Mouse (Mus musculus) gastrocnemius, postnatal 10 days (tissue): ENCODE results near the gene 1700001P01Rik. TPM values are rescaled to one million over a fixed set of nuclear protein-coding genes. Genes with fewer than 3 reads are reported as not detected.
"Not testable (repeated sequence)": the region's sequence is repeated elsewhere in the genome, so short reads cannot be mapped to it uniquely, and the experiment has no call there.

Experiments used
- DNase-seq: peaks from one replicate; pipeline ENCODE4 v3.0.0; 2021; ENCODE audit warnings: mixed read lengths
- total RNA-seq, 2 experiments: library from RNA; stranded (reverse); gene quantifications; 2 replicates each; pipeline ENCODE4 v1.2.3; 2021

Gene 1700001P01Rik
- total RNA-seq, 2 experiments from 2014 or later: not detected

- no peak for DNase-seq
These were observed 17.4 kb upstream of the 1700001P01Rik start for GRCm38 (mm10) chr11:97793165-97793564.

- not testable (repeated sequence) for DNase-seq
These were observed 15.2 kb upstream of the 1700001P01Rik start for GRCm38 (mm10) chr11:97790778-97791438.

GRCm38 (mm10) chr11:97789727-97790126 lies 14.0 kb upstream of the 1700001P01Rik start:
- DNase-seq: no peak

DNA sequence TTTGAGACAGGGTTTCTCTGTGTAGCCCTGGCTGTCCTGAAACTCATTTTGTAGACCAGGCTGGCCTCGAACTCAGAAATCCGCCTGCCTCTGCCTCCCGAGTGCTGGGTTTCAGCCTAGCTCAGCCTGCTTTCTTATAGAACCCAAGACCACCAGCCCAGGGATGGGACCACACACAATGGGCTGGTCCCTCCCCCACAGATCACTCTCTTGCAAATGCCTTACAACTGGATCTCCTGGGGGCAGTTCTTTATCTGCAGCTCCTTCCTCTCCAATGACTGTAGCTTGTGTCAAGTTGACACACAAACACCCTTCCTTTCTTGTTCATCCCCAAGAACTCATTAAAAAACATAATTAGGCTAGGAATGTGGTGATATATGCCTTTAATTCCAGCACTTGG lies 12.2 kb upstream of the 1700001P01Rik start:
- DNase-seq: no peak

GRCm38 (mm10) chr11:97782564-97782895 lies 6.8 kb upstream of the 1700001P01Rik start:
- DNase-seq: no peak

DNA sequence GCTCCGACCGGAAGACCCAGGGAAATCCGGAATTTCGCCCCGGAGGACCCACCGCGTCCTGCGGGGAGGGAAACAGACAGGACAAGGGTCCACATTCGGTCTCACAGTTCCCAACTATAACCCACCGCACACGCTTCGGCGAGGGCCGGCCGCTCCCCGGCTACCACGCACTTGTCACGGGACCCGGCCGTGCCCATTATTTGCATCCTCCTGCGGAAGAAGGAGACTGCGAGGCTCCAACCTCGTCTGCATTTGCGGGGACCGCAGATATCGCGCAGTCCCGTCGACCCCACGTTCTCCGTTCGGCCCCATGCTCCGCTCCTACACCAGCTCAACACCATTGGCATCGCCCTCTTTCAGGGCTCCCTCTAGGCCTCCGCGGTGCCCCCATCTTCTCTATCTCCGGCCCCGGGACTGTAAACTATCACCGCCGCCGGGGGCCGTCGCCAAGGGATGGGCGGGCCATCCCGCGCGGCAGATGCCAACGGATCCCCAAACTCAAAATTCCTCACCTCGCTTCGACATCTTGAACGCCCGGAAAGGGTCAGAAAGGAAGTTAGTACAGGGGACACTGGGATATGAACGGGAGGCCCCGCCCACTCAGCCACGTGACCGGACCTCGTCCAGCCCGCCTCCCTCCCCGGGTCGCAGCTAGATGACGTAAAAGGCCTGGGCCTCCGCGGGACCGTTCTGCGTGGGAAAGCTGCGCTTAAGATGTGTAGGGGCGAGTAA lies 6.3 kb upstream of the 1700001P01Rik start, which contains the start of gene Rpl23:
TSS of gene Rpl23 (minus strand) at position 606 of the 732 bp plus-strand sequence.
- peak; percentile 100 for DNase-seq

DNA sequence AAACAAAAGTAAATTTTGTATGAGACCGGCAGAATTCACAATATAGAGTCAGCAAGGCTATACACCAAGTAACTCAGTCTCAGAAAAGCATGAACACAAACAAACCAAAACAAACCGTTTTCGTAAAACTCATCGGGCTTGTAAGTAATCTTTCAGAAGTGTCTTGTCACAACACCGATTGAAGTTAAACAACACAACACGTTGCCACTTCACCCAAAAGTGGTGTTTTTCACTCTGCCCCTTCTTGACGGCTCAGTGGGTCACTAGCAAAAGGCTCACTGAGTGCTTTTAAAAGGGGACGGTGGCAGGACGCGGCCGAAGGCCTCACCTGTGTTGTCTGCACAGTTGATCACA lies 5.7 kb upstream of the 1700001P01Rik start:
- no peak for DNase-seq

DNA sequence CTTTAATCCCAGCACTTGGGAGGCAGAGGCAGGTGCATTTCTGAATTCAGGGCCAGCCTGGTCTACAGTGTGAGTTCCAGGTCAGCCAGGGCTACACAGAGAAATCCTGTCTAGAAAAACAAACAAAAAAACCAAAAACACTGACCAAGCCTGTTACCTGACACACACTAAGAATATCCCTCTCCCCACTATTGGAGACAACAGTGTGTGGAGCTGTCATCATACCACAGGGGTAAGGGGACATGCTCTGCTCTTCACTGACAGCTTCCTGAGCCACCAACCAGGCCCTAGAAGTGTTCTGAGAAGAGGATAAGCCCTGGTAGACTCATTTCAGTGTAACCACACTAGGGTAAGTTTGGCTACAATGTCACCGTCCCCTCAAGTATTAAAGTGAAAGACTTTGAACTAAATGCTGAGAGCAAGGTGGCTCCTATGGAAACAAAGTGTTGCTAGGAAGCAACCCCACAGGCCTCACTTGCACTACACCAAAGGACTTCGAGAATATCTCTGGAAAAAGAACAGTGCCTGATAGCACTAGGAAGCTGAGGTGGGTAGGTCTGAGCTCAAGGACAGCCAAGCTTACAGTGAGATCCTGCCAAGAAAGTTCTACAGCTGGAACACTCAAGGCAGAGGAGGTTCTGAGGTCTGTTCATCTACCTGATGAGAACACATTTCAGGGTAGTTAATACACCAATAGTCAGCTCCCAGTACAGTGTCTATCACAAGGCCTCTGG lies 4.4 kb upstream of the 1700001P01Rik start:
- no peak for DNase-seq

DNA sequence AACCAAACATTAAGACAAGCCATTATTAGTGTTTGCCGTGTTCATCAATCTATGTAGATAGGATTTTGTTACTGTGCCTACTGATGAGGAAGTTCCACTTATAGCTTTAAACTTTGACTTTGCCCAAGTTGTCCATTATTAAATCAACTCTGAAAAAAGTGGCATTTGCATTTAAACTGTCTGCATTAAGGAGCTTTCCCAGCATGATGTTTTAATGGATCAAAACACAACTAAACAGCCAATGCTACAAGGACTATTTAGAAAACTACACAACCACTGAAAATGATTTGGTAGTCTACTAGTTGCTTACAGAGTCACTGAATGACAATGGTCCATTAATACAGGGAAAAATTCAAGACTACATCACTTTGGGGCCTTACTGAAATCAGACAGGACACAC lies 3.2 kb upstream of the 1700001P01Rik start:
- no peak for DNase-seq

- no peak for DNase-seq
These were observed 1.4 kb upstream of the 1700001P01Rik start for GRCm38 (mm10) chr11:97777129-97777529.

- no peak for DNase-seq
These were observed 895 bp upstream of the 1700001P01Rik start for GRCm38 (mm10) chr11:97776497-97777128.

GRCm38 (mm10) chr11:97775186-97775585 lies 532 bp downstream of the 1700001P01Rik start:
- no peak for DNase-seq

DNA sequence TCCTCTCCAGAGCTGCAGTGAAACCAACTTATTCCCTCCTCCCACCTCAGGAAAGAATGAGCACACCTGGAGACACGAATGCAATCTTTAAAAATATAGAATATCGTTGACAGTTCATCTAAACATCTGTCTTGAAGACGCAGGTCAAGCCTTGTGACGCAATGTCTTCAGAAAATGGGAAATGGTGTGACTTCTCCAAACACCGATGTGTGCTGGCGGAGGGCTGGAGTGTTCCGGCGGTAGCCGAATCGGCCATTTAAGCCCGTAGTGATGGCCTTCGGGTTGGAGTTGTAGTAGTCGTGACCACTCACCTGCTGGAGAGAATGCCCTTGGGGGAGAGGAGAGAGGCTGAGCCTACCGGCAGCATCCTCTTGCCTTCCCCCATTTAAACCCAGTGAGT lies 4.3 kb downstream of the 1700001P01Rik start:
- DNase-seq: no peak

DNA sequence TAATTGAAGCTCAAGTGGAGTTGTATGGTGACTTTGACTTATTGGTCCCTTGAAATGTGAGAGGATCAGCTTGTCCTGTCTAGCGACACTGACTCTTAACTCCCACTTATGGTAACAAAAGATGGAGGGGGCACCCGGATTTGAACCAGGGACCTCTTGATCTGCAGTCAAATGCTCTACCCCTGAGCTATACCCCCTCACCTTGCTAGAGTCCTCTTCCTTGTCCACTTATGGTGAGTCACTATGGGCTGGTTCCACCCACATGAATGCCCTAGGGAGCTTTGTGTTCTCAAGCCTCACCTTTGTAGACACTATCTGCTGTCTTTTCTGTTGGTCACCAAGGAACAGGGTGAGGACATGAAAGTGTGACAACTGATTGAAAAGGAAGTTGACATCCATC lies 6.0 kb downstream of the 1700001P01Rik start:
- DNase-seq: no peak

DNA sequence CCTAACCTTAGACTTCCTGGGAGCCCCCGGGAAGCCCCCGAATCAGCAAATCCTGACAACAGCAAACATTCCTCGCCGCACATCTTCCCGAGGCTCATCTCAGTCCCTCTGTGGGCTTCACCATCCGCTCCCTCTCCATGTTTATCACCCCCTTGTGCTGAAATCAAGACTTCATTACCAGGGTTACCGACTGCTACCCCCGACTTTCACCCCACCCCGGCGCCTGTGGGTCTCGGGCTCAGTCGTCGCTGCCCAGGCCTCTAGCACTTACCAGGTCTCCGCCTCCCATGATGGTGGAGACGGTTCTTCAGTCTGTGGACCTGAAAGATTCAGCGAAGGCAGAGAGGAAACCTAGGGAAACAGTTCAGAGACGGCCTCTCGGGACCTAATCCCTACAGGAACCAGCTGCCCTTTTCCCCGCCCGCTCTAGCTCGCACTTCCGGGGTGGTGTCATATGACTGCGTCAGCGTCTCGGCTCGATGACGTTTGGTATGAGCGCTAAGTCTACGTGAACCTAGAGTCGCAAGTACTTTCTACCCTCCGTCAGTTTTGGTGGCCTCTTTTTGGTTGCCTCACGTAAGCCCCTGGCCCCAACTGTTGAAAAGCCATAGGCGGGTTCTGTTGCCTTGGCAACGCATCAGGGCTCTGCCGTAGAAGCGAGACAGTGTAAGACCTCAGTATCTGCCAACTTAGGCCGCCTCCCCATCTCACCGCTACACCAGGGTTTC lies 9.4 kb downstream of the 1700001P01Rik start, which contains the start of gene Cwc25:
TSS of gene Cwc25 (minus strand) at position 403 of the 728 bp plus-strand sequence.
- DNase-seq: peak; percentile 91

DNA sequence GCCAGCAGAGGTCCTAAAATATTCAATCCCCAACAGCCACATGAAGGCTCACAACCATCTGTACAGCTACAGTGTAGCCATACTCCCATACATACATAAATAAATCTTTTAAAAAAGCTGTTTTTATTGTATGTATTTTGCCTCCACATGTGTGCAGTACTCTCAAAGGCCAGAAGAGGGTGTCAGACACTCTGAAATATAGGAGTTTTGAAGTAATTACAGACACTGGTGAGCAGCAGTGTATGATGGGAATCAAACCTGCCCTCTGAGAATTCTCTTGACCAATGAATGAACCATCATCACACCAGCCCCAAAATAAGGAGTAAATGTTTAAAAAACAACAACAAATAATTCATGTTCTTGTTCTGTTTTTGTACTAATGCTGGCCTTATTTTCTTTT lies 14.1 kb downstream of the 1700001P01Rik start:
- no peak for DNase-seq

GRCm38 (mm10) chr11:97758942-97759341 lies 16.8 kb downstream of the 1700001P01Rik start:
- no peak for DNase-seq

DNA sequence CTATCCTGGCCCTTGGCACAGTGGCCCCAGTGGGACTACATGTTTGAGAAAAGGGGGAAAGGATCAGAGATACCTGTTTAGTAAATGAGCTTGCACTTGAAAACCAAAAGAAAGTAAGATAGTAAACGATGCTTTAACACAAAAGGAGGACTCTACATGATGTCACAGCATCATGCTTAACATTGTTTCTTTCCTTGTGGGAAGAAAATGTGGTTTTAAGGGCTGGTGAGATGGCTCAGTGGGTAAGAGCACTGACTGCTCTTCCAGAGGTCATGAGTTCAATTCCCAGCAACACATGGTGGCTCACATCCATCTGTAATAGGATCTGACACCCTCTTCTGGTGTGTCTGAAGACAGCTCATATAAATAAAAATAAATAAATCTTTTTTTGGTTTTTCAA lies 17.6 kb downstream of the 1700001P01Rik start:
- no peak for DNase-seq

- no peak for DNase-seq
These were observed 22.4 kb downstream of the 1700001P01Rik start for GRCm38 (mm10) chr11:97753277-97753676.

GRCm38 (mm10) chr11:97748496-97748895 lies 27.2 kb downstream of the 1700001P01Rik start:
- DNase-seq: no peak

DNA sequence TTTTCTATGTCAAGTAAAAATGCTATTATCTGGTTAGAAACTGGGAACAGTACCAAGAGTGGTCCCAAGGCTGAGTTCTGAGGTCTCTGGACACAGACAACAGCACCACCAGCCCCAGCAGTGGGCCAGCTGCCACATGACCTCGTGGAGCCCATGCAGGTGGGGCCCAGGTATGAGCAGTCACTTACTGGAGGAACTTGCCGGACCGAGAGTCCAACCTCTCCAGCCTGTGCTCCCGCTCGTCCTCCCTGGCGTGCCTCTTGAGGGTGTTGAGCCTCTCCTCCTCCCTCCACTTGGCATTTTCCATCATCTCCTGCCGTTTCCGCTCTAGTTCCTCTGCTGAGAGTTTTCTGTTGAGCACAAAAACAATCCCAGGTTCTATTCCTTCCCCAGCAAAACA lies 27.9 kb downstream of the 1700001P01Rik start:
- DNase-seq: peak; percentile 34

- DNase-seq: no peak
These were observed 30.4 kb downstream of the 1700001P01Rik start for GRCm38 (mm10) chr11:97745331-97745721.
